Mouse (Mus musculus) embryonic facial prominence, embryonic 13.5 days (tissue): ENCODE results near the gene Actl6b. TPM values are rescaled to one million over a fixed set of nuclear protein-coding genes. Genes with fewer than 3 reads are reported as not detected.
A peak's percentile ranks its signal among the peaks of the same experiment; 100 is the strongest.

Experiments used
- ATAC-seq: fragments of 200-750 bp; cut with Nextera tagmentation; 2 replicates; pipeline ENCODE4 v1.8.0; 2017; ENCODE audit warnings: low read depth; ENCODE audit not compliant: insufficient number of reproducible peaks, insufficient read depth, low FRiP score, low TSS enrichment
- H3K27ac ChIP-seq: fragments of 300-500 bp; sonication (generic); 2 replicates; pipeline ENCODE4 v1.5.1; 2015; ENCODE audit warnings: moderate library complexity, mild to moderate bottlenecking, inconsistent platforms
- H3K27me3 ChIP-seq: fragments of 300-500 bp; sonication (generic); 2 replicates; pipeline ENCODE4 v1.6.1; 2015; ENCODE audit warnings: mild to moderate bottlenecking, inconsistent platforms
- H3K36me3 ChIP-seq: fragments of 300-500 bp; sonication (generic); 2 replicates; pipeline ENCODE4 v1.6.1; 2015; ENCODE audit warnings: mild to moderate bottlenecking, inconsistent platforms
- H3K4me1 ChIP-seq: fragments of 300-500 bp; sonication (generic); 2 replicates; pipeline ENCODE4 v1.6.1; 2015; ENCODE audit warnings: inconsistent platforms
- H3K4me2 ChIP-seq: fragments of 300-500 bp; sonication (generic); 2 replicates; pipeline ENCODE4 v1.6.1; 2015; ENCODE audit warnings: moderate library complexity, mild to moderate bottlenecking, inconsistent platforms
- H3K4me3 ChIP-seq: fragments of 300-500 bp; sonication (generic); 2 replicates; pipeline ENCODE4 v1.5.1; 2015; ENCODE audit warnings: mild to moderate bottlenecking, inconsistent platforms
- H3K9ac ChIP-seq: fragments of 300-500 bp; sonication (generic); 2 replicates; pipeline ENCODE4 v1.6.1; 2015; ENCODE audit warnings: mild to moderate bottlenecking, inconsistent platforms
- H3K9me3 ChIP-seq: fragments of 300-500 bp; sonication (generic); 2 replicates; pipeline ENCODE4 v1.6.1; 2016; ENCODE audit warnings: inconsistent platforms
- WGBS: fragments of 180-500 bp; shearing (Covaris S2); methylation state at CpG from one replicate; pipeline ENCODE4 v1.1.7; 2015; ENCODE audit warnings: mixed read lengths; 5-methylcytosine and 5-hydroxymethylcytosine counted together
- polyA plus RNA-seq: library from polyadenylated mRNA; unstranded; fragments of >200 nt; fragmentation: Nextera tagmentation; extraction: Ambion mirVana; gene quantifications from 2 replicates; pipeline ENCODE4 v1.2.1, GENCODE M21; 2015

Actl6b gene
- polyA plus RNA-seq, 1 experiment from 2014 or later: 4.5 TPM

- WGBS: 80% methylated on average over 9 of the region's 9 CpGs
- Histone ChIP-seq H3K4me2 (no peak overlapping the region), H3K9ac (no peak overlapping the region), H3K27me3 (no peaks in the 10 kb centered on the region), H3K36me3 (peaks cover 98% of the 10 kb centered on the region), H3K9me3 (no peaks in the 10 kb centered on the region), H3K4me3 (no peak overlapping the region), H3K4me1 (peaks cover 7% of the 10 kb centered on the region; the same call in 1 of the 2 replicates), H3K27ac (no peak overlapping the region)
- no peak for ATAC-seq
Measured at GRCm38 (mm10) chr5:137521861-137522260, 31.5 kb upstream of the Actl6b start.

GRCm38 (mm10) chr5:137522711-137523110, 30.6 kb upstream of the Actl6b start:
- no peak overlapping the region for H3K4me3 ChIP-seq
- peaks cover 98% of the 10 kb centered on the region for H3K36me3 ChIP-seq
- H3K4me2 ChIP-seq: no peak overlapping the region
- no peaks in the 10 kb centered on the region for H3K9me3 ChIP-seq
- WGBS: 75% methylated on average over 11 of the region's 11 CpGs
- no peaks in the 10 kb centered on the region for H3K27me3 ChIP-seq
- no peak overlapping the region for H3K27ac ChIP-seq
- no peak overlapping the region; the same call in 1 of the 2 replicates for H3K9ac ChIP-seq
- ATAC-seq: no peak
- H3K4me1 ChIP-seq: peaks cover 7% of the 10 kb centered on the region; the same call in 1 of the 2 replicates

GRCm38 (mm10) chr5:137523396-137524250, 29.7 kb upstream of the Actl6b start:
- Histone ChIP-seq H3K4me2 (no peak overlapping the region), H3K27me3 (no peaks in the 10 kb centered on the region), H3K27ac (0 out of 2 replicates have a peak overlapping the region, but pooled peaks have one; percentile 12), H3K36me3 (peaks cover 98% of the 10 kb centered on the region), H3K9ac (no peak overlapping the region), H3K4me3 (no peak overlapping the region), H3K4me1 (peaks cover 7% of the 10 kb centered on the region; the same call in 1 of the 2 replicates), H3K9me3 (no peaks in the 10 kb centered on the region)
- no peak for ATAC-seq
- 85% methylated on average over 25 of the region's 25 CpGs for WGBS

GRCm38 (mm10) chr5:137524251-137524515, 29.1 kb upstream of the Actl6b start:
- ATAC-seq: no peak
- peaks cover 98% of the 10 kb centered on the region for H3K36me3 ChIP-seq
- WGBS: 86% methylated on average over 8 of the region's 8 CpGs
- no peak overlapping the region for H3K4me3 ChIP-seq
- no peaks in the 10 kb centered on the region for H3K27me3 ChIP-seq
- H3K9ac ChIP-seq: no peak overlapping the region
- no peak overlapping the region for H3K4me2 ChIP-seq
- 0 out of 2 replicates have a peak overlapping the region, but pooled peaks have one; percentile 12 for H3K27ac ChIP-seq
- peaks cover 7% of the 10 kb centered on the region; the same call in 1 of the 2 replicates for H3K4me1 ChIP-seq
- H3K9me3 ChIP-seq: no peaks in the 10 kb centered on the region

GRCm38 (mm10) chr5:137524671-137525070, 28.6 kb upstream of the Actl6b start:
- H3K27ac ChIP-seq: no peak overlapping the region
- 87% methylated on average over 13 of the region's 13 CpGs for WGBS
- no peak overlapping the region for H3K9ac ChIP-seq
- no peak for ATAC-seq
- H3K4me1 ChIP-seq: peaks cover 12% of the 10 kb centered on the region
- H3K27me3 ChIP-seq: no peaks in the 10 kb centered on the region
- H3K36me3 ChIP-seq: peaks cover 98% of the 10 kb centered on the region
- no peak overlapping the region for H3K4me2 ChIP-seq
- H3K9me3 ChIP-seq: no peaks in the 10 kb centered on the region
- H3K4me3 ChIP-seq: no peak overlapping the region

GRCm38 (mm10) chr5:137525511-137525910, 27.8 kb upstream of the Actl6b start:
- Histone ChIP-seq H3K36me3 (peaks cover 96% of the 10 kb centered on the region), H3K9ac (no peak overlapping the region), H3K4me2 (no peak overlapping the region), H3K27me3 (no peaks in the 10 kb centered on the region), H3K27ac (no peak overlapping the region), H3K4me1 (peaks cover 21% of the 10 kb centered on the region), H3K4me3 (no peak overlapping the region), H3K9me3 (no peaks in the 10 kb centered on the region)
- no peak for ATAC-seq
- WGBS: 75% methylated on average over 16 of the region's 16 CpGs

- WGBS: 59% methylated on average over 16 of the region's 16 CpGs
- peaks cover 23% of the 10 kb centered on the region for H3K4me1 ChIP-seq
- H3K9me3 ChIP-seq: no peaks in the 10 kb centered on the region
- H3K4me3 ChIP-seq: no peak overlapping the region
- H3K27me3 ChIP-seq: no peaks in the 10 kb centered on the region
- H3K9ac ChIP-seq: no peak overlapping the region
- no peak for ATAC-seq
- no peak overlapping the region for H3K4me2 ChIP-seq
- peaks cover 88% of the 10 kb centered on the region for H3K36me3 ChIP-seq
- H3K27ac ChIP-seq: peak overlapping the region; percentile 58
Measured at GRCm38 (mm10) chr5:137526192-137526936, 27.0 kb upstream of the Actl6b start.

GRCm38 (mm10) chr5:137527413-137527812, 25.9 kb upstream of the Actl6b start:
- no peaks in the 10 kb centered on the region for H3K27me3 ChIP-seq
- H3K4me2 ChIP-seq: no peak overlapping the region
- H3K36me3 ChIP-seq: peaks cover 77% of the 10 kb centered on the region
- H3K9ac ChIP-seq: no peak overlapping the region
- WGBS: 45% methylated on average over 1 of the region's 1 CpGs
- H3K4me3 ChIP-seq: no peak overlapping the region
- H3K4me1 ChIP-seq: peaks cover 23% of the 10 kb centered on the region
- H3K9me3 ChIP-seq: no peaks in the 10 kb centered on the region
- 0 out of 2 replicates have a peak overlapping the region, but pooled peaks have one; percentile 11 for H3K27ac ChIP-seq
- ATAC-seq: no peak

GRCm38 (mm10) chr5:137528247-137528968, 24.9 kb upstream of the Actl6b start:
- Histone ChIP-seq H3K4me1 (peaks cover 23% of the 10 kb centered on the region), H3K27ac (no peak overlapping the region), H3K4me3 (no peak overlapping the region), H3K27me3 (no peaks in the 10 kb centered on the region), H3K9me3 (no peaks in the 10 kb centered on the region), H3K9ac (no peak overlapping the region), H3K4me2 (no peak overlapping the region), H3K36me3 (peaks cover 67% of the 10 kb centered on the region)
- 85% methylated on average over 22 of the region's 22 CpGs for WGBS
- ATAC-seq: no peak

- Histone ChIP-seq H3K4me3 (peak overlapping the region; percentile 91; the same call in 1 of the 2 replicates), H3K9me3 (no peaks in the 10 kb centered on the region), H3K4me1 (peaks cover 23% of the 10 kb centered on the region), H3K36me3 (peaks cover 57% of the 10 kb centered on the region), H3K9ac (peak overlapping the region; percentile 94; the same call in 1 of the 2 replicates), H3K4me2 (peak overlapping the region; percentile 97; the same call in 1 of the 2 replicates), H3K27me3 (no peaks in the 10 kb centered on the region), H3K27ac (peak overlapping the region; percentile 93; the same call in 1 of the 2 replicates)
- 70% methylated on average over 15 of the region's 15 CpGs for WGBS
- ATAC-seq: no peak
Measured at GRCm38 (mm10) chr5:137529221-137529995, 23.9 kb upstream of the Actl6b start.

- peaks cover 51% of the 10 kb centered on the region for H3K36me3 ChIP-seq
- peak overlapping the region; percentile 97 for H3K4me2 ChIP-seq
- peak overlapping the region; percentile 94 for H3K9ac ChIP-seq
- peak overlapping the region; percentile 93 for H3K27ac ChIP-seq
- WGBS: 69% methylated on average over 8 of the region's 8 CpGs
- ATAC-seq: no peak
- peak overlapping the region; percentile 91 for H3K4me3 ChIP-seq
- H3K27me3 ChIP-seq: no peaks in the 10 kb centered on the region
- peaks cover 23% of the 10 kb centered on the region for H3K4me1 ChIP-seq
- H3K9me3 ChIP-seq: no peaks in the 10 kb centered on the region
Measured at GRCm38 (mm10) chr5:137530075-137530474, 23.2 kb upstream of the Actl6b start.
